Mouse (Mus musculus) hindbrain, embryonic 10.5 days (tissue): Measurements from ENCODE around the gene Ring1. TPM values are rescaled to one million over a fixed set of nuclear protein-coding genes. Genes with fewer than 3 reads are reported as not detected.

ENCODE experiments used
- DNase-seq: peaks from one replicate; pipeline ENCODE4 v3.0.0-alpha.2; 2017; ENCODE audit warnings: low spot score
- H3K27ac ChIP-seq: fragments of 300-500 bp; sonication (generic); 2 replicates; pipeline ENCODE4 v1.5.1; 2016; ENCODE audit warnings: mild to moderate bottlenecking, moderate library complexity
- H3K27me3 ChIP-seq: fragments of 300-500 bp; sonication (generic); 2 replicates; pipeline ENCODE4 v1.6.1; 2016; ENCODE audit warnings: mild to moderate bottlenecking; ENCODE audit not compliant: poor library complexity, insufficient read depth, severe bottlenecking
- H3K36me3 ChIP-seq: fragments of 300-500 bp; sonication (generic); 2 replicates; pipeline ENCODE4 v1.6.1; 2016; ENCODE audit warnings: mild to moderate bottlenecking, moderate library complexity
- H3K4me1 ChIP-seq: fragments of 300-500 bp; sonication (generic); replicated peaks from 2 replicates; pipeline ENCODE4 v1.6.1; 2016; ENCODE audit warnings: mild to moderate bottlenecking
- H3K4me3 ChIP-seq: fragments of 300-500 bp; sonication (generic); 2 replicates; pipeline ENCODE4 v1.5.1; 2016; ENCODE audit warnings: mild to moderate bottlenecking, moderate library complexity
- H3K9me3 ChIP-seq: fragments of 300-500 bp; sonication (generic); 2 replicates; pipeline ENCODE4 v1.6.1; 2016; ENCODE audit warnings: mild to moderate bottlenecking, moderate library complexity
- WGBS: fragments of 180-500 bp; shearing (Covaris S2); methylation state at CpG from one replicate; pipeline ENCODE4 v1.1.7; 2016; 5-methylcytosine and 5-hydroxymethylcytosine counted together
- polyA plus RNA-seq: library from polyadenylated mRNA; unstranded; fragments of >200 nt; fragmentation: Nextera tagmentation; extraction: Ambion mirVana; gene quantifications from 2 replicates; pipeline ENCODE4 v1.2.1, GENCODE M21; 2016

Gene Ring1
- polyA plus RNA-seq, 1 experiment from 2014 or later, result 17.3 TPM

GRCm38 (mm10) chr17:34034064-34034463, 9.6 kb upstream of the Ring1 start:
- peaks cover 68% of the 10 kb centered on the region for H3K36me3 ChIP-seq
- H3K27me3 ChIP-seq, result peaks cover 3% of the 10 kb centered on the region; the same call in 1 of the 2 replicates
- 78% methylated on average over 10 of the region's 10 CpGs for WGBS
- no peaks in the 10 kb centered on the region for H3K9me3 ChIP-seq
- peak overlapping the region; percentile 2; the same call in 1 of the 2 replicates for H3K27ac ChIP-seq
- DNase-seq, result peak; percentile 73
- H3K4me1 ChIP-seq, result peaks cover 67% of the 10 kb centered on the region
- peak overlapping the region; percentile 74; the same call in 1 of the 2 replicates for H3K4me3 ChIP-seq

- Histone ChIP-seq H3K36me3 (peaks cover 74% of the 10 kb centered on the region), H3K27ac (peak overlapping the region; percentile 99; the same call in 1 of the 2 replicates), H3K27me3 (no peaks in the 10 kb centered on the region), H3K9me3 (no peaks in the 10 kb centered on the region), H3K4me3 (peak overlapping the region; percentile 74), H3K4me1 (peaks cover 67% of the 10 kb centered on the region)
- 95% methylated on average over 9 of the region's 9 CpGs for WGBS
- DNase-seq, result no peak
These were observed 9.0 kb upstream of the Ring1 start for GRCm38 (mm10) chr17:34033441-34033840.

- peak overlapping the region; percentile 74 for H3K4me3 ChIP-seq
These were observed 8.3 kb upstream of the Ring1 start for GRCm38 (mm10) chr17:34032806-34033205.

DNA sequence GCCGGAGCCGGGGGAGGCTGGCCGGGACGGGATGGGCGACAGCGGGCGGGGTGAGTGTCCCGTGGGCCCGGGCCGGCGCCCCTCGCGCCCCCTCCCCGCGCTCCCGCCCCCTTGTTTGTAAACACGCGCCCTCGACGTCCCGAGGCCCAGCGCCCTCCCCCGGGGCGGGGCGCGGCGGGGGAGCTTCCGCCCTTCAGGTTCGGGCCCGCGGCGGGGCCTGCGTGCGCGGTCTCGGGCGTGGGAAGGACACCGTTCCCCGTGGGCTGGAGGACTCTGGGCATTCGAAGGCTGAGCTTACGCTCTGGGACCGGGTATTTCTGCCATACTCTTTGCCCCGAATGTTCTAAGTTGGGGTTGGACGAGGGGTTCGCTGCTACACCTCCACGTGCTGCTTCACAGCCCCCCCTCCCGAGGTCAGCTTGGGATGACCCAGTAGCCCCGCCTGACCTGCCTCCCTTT, 7.7 kb upstream of the Ring1 start:
- Histone ChIP-seq H3K36me3 (peaks cover 69% of the 10 kb centered on the region), H3K4me1 (peaks cover 71% of the 10 kb centered on the region), H3K27me3 (no peaks in the 10 kb centered on the region), H3K27ac (peak overlapping the region; percentile 99), H3K9me3 (no peaks in the 10 kb centered on the region), H3K4me3 (peak overlapping the region; percentile 74)
- no peak for DNase-seq
- WGBS, result under 1% methylated on average over 48 of the region's 48 CpGs

More at GRCm38 (mm10) chr17:34032806-34033205, 8.3 kb upstream of the Ring1 start:
- Histone ChIP-seq H3K4me1 (peaks cover 67% of the 10 kb centered on the region), H3K27me3 (no peaks in the 10 kb centered on the region), H3K9me3 (no peaks in the 10 kb centered on the region), H3K36me3 (peaks cover 74% of the 10 kb centered on the region), H3K27ac (peak overlapping the region; percentile 99)
- 58% methylated on average over 9 of the region's 9 CpGs for WGBS
- no peak for DNase-seq

- peaks cover 75% of the 10 kb centered on the region for H3K4me1 ChIP-seq
- under 1% methylated on average over 88 of the region's 88 CpGs for WGBS
These were observed 7.1 kb upstream of the Ring1 start, which contains the start of the genes Slc39a7 and Rxrb for GRCm38 (mm10) chr17:34031465-34032173. Gene Slc39a7, minus strand, starts transcription at chr17:34031682. Gene Rxrb, plus strand, starts transcription at chr17:34031812.

GRCm38 (mm10) chr17:34030861-34031326, 6.4 kb upstream of the Ring1 start:
- DNase-seq, result no peak
- 7% methylated on average over 20 of the region's 20 CpGs for WGBS
- peaks cover 75% of the 10 kb centered on the region for H3K4me1 ChIP-seq
- H3K9me3 ChIP-seq, result no peaks in the 10 kb centered on the region
- H3K36me3 ChIP-seq, result peaks cover 56% of the 10 kb centered on the region
- no peaks in the 10 kb centered on the region for H3K27me3 ChIP-seq
- H3K27ac ChIP-seq, result peak overlapping the region; percentile 99
- H3K4me3 ChIP-seq, result peak overlapping the region; percentile 74

More at GRCm38 (mm10) chr17:34031465-34032173, 7.1 kb upstream of the Ring1 start, which contains the start of the genes Slc39a7 and Rxrb:
- H3K36me3 ChIP-seq, result peaks cover 63% of the 10 kb centered on the region
- H3K4me3 ChIP-seq, result peak within 1 kb of the TSS; percentile 74
- DNase-seq, result peak; percentile 100
- peak within 1 kb of the TSS; percentile 99 for H3K27ac ChIP-seq
- no peaks in the 10 kb centered on the region for H3K27me3 ChIP-seq
- no peaks in the 10 kb centered on the region for H3K9me3 ChIP-seq

- Histone ChIP-seq H3K27ac (peak overlapping the region; percentile 99), H3K27me3 (no peaks in the 10 kb centered on the region), H3K36me3 (peaks cover 47% of the 10 kb centered on the region), H3K4me3 (peak overlapping the region; percentile 74), H3K4me1 (peaks cover 81% of the 10 kb centered on the region), H3K9me3 (no peaks in the 10 kb centered on the region)
- WGBS, result 79% methylated on average over 21 of the region's 21 CpGs
- no peak for DNase-seq
These were observed 5.6 kb upstream of the Ring1 start for GRCm38 (mm10) chr17:34029890-34030595.

DNA sequence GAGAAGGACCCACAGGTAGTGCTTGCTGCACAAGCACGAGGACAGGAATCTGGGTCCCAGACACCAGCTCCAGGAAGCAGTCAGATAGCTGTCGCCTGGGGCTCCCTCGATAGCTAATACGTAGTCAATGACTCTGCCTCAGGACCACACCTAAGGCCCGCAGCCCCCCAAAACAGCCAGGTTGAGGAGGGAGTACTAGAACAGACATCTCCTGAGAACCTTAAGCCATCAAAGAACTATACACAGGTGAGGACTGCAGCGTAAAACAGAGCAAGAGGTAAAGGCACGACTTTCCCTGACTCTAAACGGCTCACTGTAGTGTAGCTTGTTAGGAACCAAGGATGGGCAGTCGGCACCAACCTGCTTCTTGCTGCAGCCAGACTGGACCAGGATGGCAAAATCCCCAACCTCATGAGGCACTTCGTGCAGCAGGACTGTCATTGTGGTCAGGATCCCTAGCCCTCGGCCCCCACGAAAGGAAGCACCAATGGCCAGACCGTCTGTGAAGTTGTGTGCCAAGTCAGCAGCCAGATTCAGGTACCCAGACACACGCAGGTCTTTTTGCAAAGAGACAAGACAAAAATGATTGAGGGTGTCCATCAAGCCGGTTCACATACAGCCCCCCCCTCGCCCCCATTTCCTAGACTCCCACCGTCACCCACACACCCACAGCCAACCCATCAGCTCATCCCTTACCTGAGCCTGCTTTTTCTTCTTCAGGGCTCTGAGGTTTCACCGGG, 4.8 kb upstream of the Ring1 start:
- H3K4me1 ChIP-seq, result peaks cover 83% of the 10 kb centered on the region
- no peaks in the 10 kb centered on the region for H3K9me3 ChIP-seq
- WGBS, result 90% methylated on average over 18 of the region's 18 CpGs
- peak overlapping the region; percentile 74 for H3K4me3 ChIP-seq
- no peaks in the 10 kb centered on the region for H3K27me3 ChIP-seq
- peak overlapping the region; percentile 99 for H3K27ac ChIP-seq
- no peak for DNase-seq
- H3K36me3 ChIP-seq, result peaks cover 40% of the 10 kb centered on the region

- Histone ChIP-seq H3K27ac (peak overlapping the region; percentile 98), H3K4me3 (peak overlapping the region; percentile 74), H3K27me3 (no peaks in the 10 kb centered on the region), H3K4me1 (peaks cover 85% of the 10 kb centered on the region), H3K36me3 (peaks cover 35% of the 10 kb centered on the region), H3K9me3 (no peaks in the 10 kb centered on the region)
- no peak for DNase-seq
- 58% methylated on average over 17 of the region's 17 CpGs for WGBS
These were observed 4.1 kb upstream of the Ring1 start for GRCm38 (mm10) chr17:34028501-34029149.

DNA sequence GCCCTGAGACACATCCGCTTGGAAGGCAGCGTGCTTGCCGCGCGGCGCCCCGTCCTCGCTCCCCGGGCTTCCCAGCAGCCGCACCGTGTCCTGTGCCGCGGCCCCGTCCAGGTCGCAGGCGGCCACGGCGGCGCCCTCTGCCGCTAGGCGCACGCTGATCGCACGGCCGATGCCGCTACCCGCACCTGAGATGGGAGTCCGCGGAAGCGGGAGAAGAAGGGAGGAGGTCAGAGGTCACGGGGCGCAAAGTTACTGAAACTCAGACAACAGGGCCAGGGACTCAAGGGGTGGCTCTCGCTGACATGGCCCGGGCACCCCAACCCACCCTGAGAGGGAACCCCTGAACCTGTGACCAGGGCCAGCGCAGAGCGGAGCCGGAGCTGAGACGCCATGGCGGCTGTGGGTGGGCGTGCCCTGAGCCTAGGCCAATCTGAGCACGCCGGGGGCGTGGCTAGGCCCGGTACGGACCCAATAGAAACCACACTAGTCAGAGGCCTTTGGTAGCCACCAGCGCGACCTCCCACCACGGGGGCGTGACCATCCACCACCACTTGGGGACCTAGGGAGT, 3.3 kb upstream of the Ring1 start, which contains the start of gene H2-Ke6:
Gene H2-Ke6, minus strand, starts transcription at position 405 of the 568 bp plus-strand sequence.
- Histone ChIP-seq H3K36me3 (peaks cover 39% of the 10 kb centered on the region), H3K9me3 (peaks cover 5% of the 10 kb centered on the region; the same call in 1 of the 2 replicates), H3K4me3 (peak within 1 kb of the TSS; percentile 74), H3K4me1 (peaks cover 85% of the 10 kb centered on the region), H3K27me3 (no peaks in the 10 kb centered on the region), H3K27ac (peak within 1 kb of the TSS; percentile 98)
- peak; percentile 97 for DNase-seq
- under 1% methylated on average over 49 of the region's 49 CpGs for WGBS

DNA sequence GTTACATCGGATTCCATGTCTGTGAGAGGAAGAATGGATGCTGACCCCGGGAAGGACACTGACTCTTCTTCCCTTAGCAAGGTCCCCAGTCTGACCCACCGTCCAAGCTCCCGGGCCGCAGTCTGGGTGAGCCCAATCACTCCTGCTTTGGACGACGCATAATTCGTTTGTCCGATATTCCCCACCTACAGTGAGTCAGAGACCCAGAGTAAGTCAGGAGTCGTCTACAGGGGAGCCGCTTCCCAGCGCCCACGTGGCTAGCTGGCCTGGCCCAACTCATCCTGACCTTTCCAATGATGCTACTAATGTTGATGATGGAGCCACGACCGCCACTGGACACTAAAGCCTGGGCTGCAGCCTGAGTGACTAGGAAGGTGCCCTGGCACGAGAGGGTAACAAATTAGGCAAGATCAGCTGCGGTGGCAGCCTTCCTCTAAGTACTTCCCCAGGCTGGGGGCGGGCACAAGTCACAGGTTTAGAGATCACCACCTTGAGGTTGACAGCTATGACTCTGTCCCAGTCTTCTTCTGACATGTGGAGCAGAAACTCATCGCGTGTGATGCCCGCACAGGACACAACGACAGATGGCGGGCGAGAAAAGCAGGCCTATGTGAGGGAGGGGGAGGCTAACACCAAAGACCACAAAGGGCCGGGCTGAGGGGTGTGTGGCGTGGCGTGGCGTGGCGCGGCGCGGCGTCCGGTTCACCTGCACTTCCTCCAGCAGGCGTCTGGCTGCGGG, 2.6 kb upstream of the Ring1 start:
- H3K27ac ChIP-seq, result peak overlapping the region; percentile 98
- 4% methylated on average over 36 of the region's 36 CpGs for WGBS
- peak; percentile 38 for DNase-seq
- peaks cover 83% of the 10 kb centered on the region for H3K4me1 ChIP-seq
- H3K9me3 ChIP-seq, result peaks cover 11% of the 10 kb centered on the region
- H3K27me3 ChIP-seq, result no peaks in the 10 kb centered on the region
- H3K36me3 ChIP-seq, result peaks cover 45% of the 10 kb centered on the region
- peak overlapping the region; percentile 74 for H3K4me3 ChIP-seq
